Mouse (Mus musculus): ENCODE results near the gene Cfap74.

Cfap74 gene

GRCm38 (mm10) chr4:155409058-155409776 lies at the start of gene Cfap74:
Gene Cfap74 (plus strand): TSS chr4:155409190.
- no peaks in the 10 kb centered on the region for H3K36me3 ChIP-seq (ENCODE audit: insufficient read depth, low read length)
- H3K4me3 ChIP-seq (replicated peaks; ENCODE audit: low read length): peak within 1 kb of the TSS; percentile 82
- H3K9me3 ChIP-seq (ENCODE audit: low read length): peaks cover under 1% of the 10 kb centered on the region; the same call in 1 of the 2 replicates
- H3K4me1 ChIP-seq (replicated peaks; ENCODE audit: low read depth, low read length): peaks cover 35% of the 10 kb centered on the region
- TF ChIP-seq POU5F1 (IDR thresholded peaks at IDR 0.05; ENCODE audit: borderline replicate concordance, low read length) (no peak), CTCF (conservative IDR thresholded peaks at IDR 0.05; ENCODE audit: low read length) (no peak), NANOG (IDR thresholded peaks at IDR 0.05; ENCODE audit: borderline replicate concordance, low read length) (no peak)
- 0 out of 2 replicates have a peak, but pooled peaks cover 3% of the 10 kb centered on the region for H3K27me3 ChIP-seq (ENCODE audit: insufficient read depth, low read length)

DNA sequence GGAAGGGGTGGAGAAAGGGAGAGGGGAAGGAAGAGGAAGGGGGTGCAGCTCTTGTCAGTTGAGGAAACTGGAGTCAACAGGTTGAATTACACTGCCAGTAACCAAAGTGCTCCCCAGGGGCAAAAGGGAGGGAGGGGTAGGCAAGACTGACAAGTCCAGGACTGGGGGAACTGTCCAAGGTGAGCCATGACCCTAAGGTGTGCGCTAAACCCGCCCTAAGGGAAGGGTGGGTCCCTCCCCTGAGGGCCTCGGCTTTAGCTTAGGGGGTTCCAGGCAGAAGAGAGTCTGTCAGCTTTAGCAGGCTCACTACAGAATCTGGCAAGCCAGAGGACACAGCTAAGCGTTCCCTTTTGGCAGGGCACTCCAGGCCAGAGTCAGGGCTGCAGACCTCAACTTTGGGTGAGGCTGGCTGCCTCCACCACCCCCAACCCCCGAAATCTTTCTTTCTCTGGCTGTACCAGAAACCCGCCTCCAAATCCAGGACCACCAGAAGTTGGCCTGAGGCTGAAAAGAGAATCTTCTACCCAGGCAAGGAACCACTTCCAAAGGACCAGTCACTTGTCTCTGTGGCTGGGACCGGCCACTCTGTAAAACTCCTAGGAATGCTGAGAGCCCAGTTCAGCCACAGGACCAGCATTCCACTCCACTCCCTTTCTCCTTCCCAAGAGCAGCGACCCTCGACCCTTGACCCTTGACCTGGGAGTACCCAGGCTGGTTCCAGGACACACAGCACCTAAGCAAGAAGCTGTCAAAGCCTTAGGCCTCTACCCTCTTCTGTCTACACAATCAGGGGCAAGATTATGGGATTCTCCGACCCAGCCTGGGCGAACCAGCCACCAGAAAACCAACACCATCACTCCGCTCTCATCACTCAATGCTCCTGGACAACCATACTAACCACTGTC lies 49.2 kb upstream of the Cfap74 start:
- Histone ChIP-seq H3K9me3 (ENCODE audit: low read length) (no peaks in the 10 kb centered on the region), H3K27me3 (ENCODE audit: insufficient read depth, low read length) (no peaks in the 10 kb centered on the region; the same call in 1 of the 2 replicates), H3K36me3 (ENCODE audit: insufficient read depth, low read length) (peaks cover 21% of the 10 kb centered on the region), H3K4me3 (replicated peaks; ENCODE audit: low read length) (peak overlapping the region; percentile 94), H3K4me1 (replicated peaks; ENCODE audit: low read depth, low read length) (peaks cover 47% of the 10 kb centered on the region)
- TF ChIP-seq POU5F1 (IDR thresholded peaks at IDR 0.05; ENCODE audit: borderline replicate concordance, low read length) (no peak), CTCF (conservative IDR thresholded peaks at IDR 0.05; ENCODE audit: low read length) (no peak), NANOG (IDR thresholded peaks at IDR 0.05; ENCODE audit: borderline replicate concordance, low read length) (no peak)

- H3K9me3 ChIP-seq (ENCODE audit: low read length): no peaks in the 10 kb centered on the region
- H3K4me1 ChIP-seq (replicated peaks; ENCODE audit: low read depth, low read length): peaks cover 52% of the 10 kb centered on the region
- H3K4me3 ChIP-seq (replicated peaks; ENCODE audit: low read length): peak overlapping the region; percentile 94
- H3K27me3 ChIP-seq (ENCODE audit: insufficient read depth, low read length): no peaks in the 10 kb centered on the region; the same call in 1 of the 2 replicates
- TF ChIP-seq NANOG (IDR thresholded peaks at IDR 0.05; ENCODE audit: borderline replicate concordance, low read length): no peak
- H3K36me3 ChIP-seq (ENCODE audit: insufficient read depth, low read length): peaks cover 14% of the 10 kb centered on the region
These were observed 48.1 kb upstream of the Cfap74 start for GRCm38 (mm10) chr4:155360856-155361255.

DNA sequence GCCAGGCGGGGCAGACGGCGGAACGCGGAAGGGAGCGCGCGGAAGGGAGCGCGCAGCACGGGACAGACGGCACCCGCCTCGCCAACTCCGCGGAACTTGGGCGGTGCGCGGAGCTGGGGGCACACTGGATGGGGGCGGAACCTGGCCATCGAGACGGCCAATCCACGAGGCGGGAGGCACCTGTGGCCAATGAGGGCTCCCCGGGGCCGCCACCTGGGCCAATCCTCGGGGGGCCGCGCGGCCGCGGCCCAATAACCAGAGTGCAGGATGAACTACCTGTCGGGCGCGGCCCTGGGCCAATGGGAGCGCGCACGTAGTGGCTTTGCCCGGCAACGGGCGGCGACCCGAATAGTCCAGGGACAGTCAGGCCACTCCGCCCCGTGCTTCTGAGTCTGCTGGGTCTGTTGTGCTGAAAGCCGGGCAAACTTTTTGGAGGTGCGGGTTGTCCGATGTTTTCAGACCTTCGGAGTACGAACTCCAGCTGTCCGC lies 47.6 kb upstream of the Cfap74 start, which contains the start of gene Prkcz:
Prkcz (minus strand) TSS at position 59 of the 489 bp plus-strand sequence.
- Histone ChIP-seq H3K27me3 (ENCODE audit: insufficient read depth, low read length) (no peaks in the 10 kb centered on the region; the same call in 1 of the 2 replicates), H3K36me3 (ENCODE audit: insufficient read depth, low read length) (peaks cover 9% of the 10 kb centered on the region), H3K9me3 (ENCODE audit: low read length) (no peaks in the 10 kb centered on the region), H3K4me1 (replicated peaks; ENCODE audit: low read depth, low read length) (peaks cover 57% of the 10 kb centered on the region), H3K4me3 (replicated peaks; ENCODE audit: low read length) (peak within 1 kb of the TSS; percentile 94)
- TF ChIP-seq NANOG (IDR thresholded peaks at IDR 0.05; ENCODE audit: borderline replicate concordance, low read length): no peak
- no peak for TF ChIP-seq CTCF (conservative IDR thresholded peaks at IDR 0.05; ENCODE audit: low read length)
- TF ChIP-seq POU5F1 (IDR thresholded peaks at IDR 0.05; ENCODE audit: borderline replicate concordance, low read length): no peak

DNA sequence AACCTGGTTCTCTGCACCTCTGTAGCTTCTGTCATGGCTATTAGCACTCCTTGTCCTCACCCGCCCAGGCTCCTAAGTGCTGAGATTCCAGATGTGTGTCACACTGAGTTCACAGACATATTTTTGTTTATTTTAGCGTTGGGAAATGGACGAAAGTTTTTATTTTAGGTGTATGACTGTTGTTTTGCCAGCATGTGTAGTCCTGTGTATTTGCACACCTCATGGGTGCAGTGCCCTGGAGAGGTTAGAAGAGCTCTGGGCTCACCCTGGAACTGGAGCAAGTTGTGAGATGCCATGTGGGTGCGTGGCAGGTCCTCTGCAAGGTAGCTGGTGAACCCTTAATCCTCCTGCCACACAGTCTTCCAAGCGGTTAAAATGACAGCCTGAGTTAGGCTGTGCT lies 46.5 kb upstream of the Cfap74 start:
- Histone ChIP-seq H3K36me3 (ENCODE audit: insufficient read depth, low read length) (no peaks in the 10 kb centered on the region), H3K27me3 (ENCODE audit: insufficient read depth, low read length) (no peaks in the 10 kb centered on the region; the same call in 1 of the 2 replicates), H3K9me3 (ENCODE audit: low read length) (no peaks in the 10 kb centered on the region), H3K4me1 (replicated peaks; ENCODE audit: low read depth, low read length) (peaks cover 67% of the 10 kb centered on the region), H3K4me3 (replicated peaks; ENCODE audit: low read length) (peak overlapping the region; percentile 94)
- no peak for TF ChIP-seq CTCF (conservative IDR thresholded peaks at IDR 0.05; ENCODE audit: low read length)
- no peak for TF ChIP-seq NANOG (IDR thresholded peaks at IDR 0.05; ENCODE audit: borderline replicate concordance, low read length)
- no peak for TF ChIP-seq POU5F1 (IDR thresholded peaks at IDR 0.05; ENCODE audit: borderline replicate concordance, low read length)

- no peaks in the 10 kb centered on the region for H3K36me3 ChIP-seq (ENCODE audit: insufficient read depth, low read length)
- no peaks in the 10 kb centered on the region for H3K9me3 ChIP-seq (ENCODE audit: low read length)
- TF ChIP-seq NANOG (IDR thresholded peaks at IDR 0.05; ENCODE audit: borderline replicate concordance, low read length): no peak
- TF ChIP-seq POU5F1 (IDR thresholded peaks at IDR 0.05; ENCODE audit: borderline replicate concordance, low read length): no peak
- no peak for TF ChIP-seq CTCF (conservative IDR thresholded peaks at IDR 0.05; ENCODE audit: low read length)
- H3K4me1 ChIP-seq (replicated peaks; ENCODE audit: low read depth, low read length): peaks cover 43% of the 10 kb centered on the region
- H3K27me3 ChIP-seq (ENCODE audit: insufficient read depth, low read length): no peaks in the 10 kb centered on the region; the same call in 1 of the 2 replicates
- no peak overlapping the region for H3K4me3 ChIP-seq (replicated peaks; ENCODE audit: low read length)
These were observed 42.2 kb upstream of the Cfap74 start for GRCm38 (mm10) chr4:155366784-155367183.

- H3K4me3 ChIP-seq (replicated peaks; ENCODE audit: low read length): no peak overlapping the region
These were observed 41.3 kb upstream of the Cfap74 start for GRCm38 (mm10) chr4:155367739-155368138.

GRCm38 (mm10) chr4:155368684-155369083 lies 40.3 kb upstream of the Cfap74 start:
- H3K4me1 ChIP-seq (replicated peaks; ENCODE audit: low read depth, low read length): peaks cover 29% of the 10 kb centered on the region
- no peaks in the 10 kb centered on the region for H3K36me3 ChIP-seq (ENCODE audit: insufficient read depth, low read length)
- no peaks in the 10 kb centered on the region; the same call in 1 of the 2 replicates for H3K27me3 ChIP-seq (ENCODE audit: insufficient read depth, low read length)
- no peaks in the 10 kb centered on the region for H3K9me3 ChIP-seq (ENCODE audit: low read length)
- H3K4me3 ChIP-seq (replicated peaks; ENCODE audit: low read length): peak overlapping the region; percentile 35; the same call in 1 of the 2 replicates
- TF ChIP-seq CTCF (conservative IDR thresholded peaks at IDR 0.05; ENCODE audit: low read length) (peak; percentile 98), POU5F1 (IDR thresholded peaks at IDR 0.05; ENCODE audit: borderline replicate concordance, low read length) (no peak), NANOG (IDR thresholded peaks at IDR 0.05; ENCODE audit: borderline replicate concordance, low read length) (no peak)

More at GRCm38 (mm10) chr4:155367739-155368138, 41.3 kb upstream of the Cfap74 start:
- no peaks in the 10 kb centered on the region; the same call in 1 of the 2 replicates for H3K27me3 ChIP-seq (ENCODE audit: insufficient read depth, low read length)
- H3K4me1 ChIP-seq (replicated peaks; ENCODE audit: low read depth, low read length): peaks cover 34% of the 10 kb centered on the region
- H3K9me3 ChIP-seq (ENCODE audit: low read length): no peaks in the 10 kb centered on the region
- TF ChIP-seq POU5F1 (IDR thresholded peaks at IDR 0.05; ENCODE audit: borderline replicate concordance, low read length): no peak
- no peak for TF ChIP-seq NANOG (IDR thresholded peaks at IDR 0.05; ENCODE audit: borderline replicate concordance, low read length)
- no peak for TF ChIP-seq CTCF (conservative IDR thresholded peaks at IDR 0.05; ENCODE audit: low read length)
- no peaks in the 10 kb centered on the region for H3K36me3 ChIP-seq (ENCODE audit: insufficient read depth, low read length)

All from E14TG2a.4 (cell line).